Mouse (Mus musculus) G1E (cell line): ENCODE data around the gene Katnal1.

Source experiments
- CTCF ChIP-seq: IDR thresholded peaks from 2 replicates; pipeline ENCODE4 v1.5.1; 2012; ENCODE audit warnings: low read depth, low read length, inconsistent platforms, mixed read lengths
- GATA1 ChIP-seq: IDR thresholded peaks from 2 replicates; pipeline ENCODE4 v1.6.1; 2012; ENCODE audit warnings: borderline replicate concordance, low read length, inconsistent platforms, mixed read lengths
- GATA2 ChIP-seq: IDR thresholded peaks from 2 replicates; pipeline ENCODE4 v1.6.1; 2012; ENCODE audit warnings: low read depth, low read length, inconsistent platforms, borderline replicate concordance
- POLR2AphosphoS5 ChIP-seq: IDR thresholded peaks from 2 replicates; pipeline ENCODE4 v1.6.1; 2012; ENCODE audit warnings: low read depth, low read length, inconsistent platforms; ENCODE audit not compliant: insufficient replicate concordance

GRCm38 (mm10) chr5:148948577-148948976, 19.5 kb upstream of the Katnal1 start:
- no peak for TF ChIP-seq CTCF
- TF ChIP-seq POLR2AphosphoS5, result no peak
- no peak for TF ChIP-seq GATA1
- no peak for TF ChIP-seq GATA2
